ENCODE assay signal across 9 mouse cellular contexts in genomic region chr14:50061955-50062732, GRCm38 (mm10). TPM values are rescaled to one million over a fixed set of nuclear protein-coding genes. Genes with fewer than 3 reads are reported as not detected.
DNase-seq lines count a peak whose midpoint lies in the region; ATAC-seq and TF ChIP-seq lines count a peak whose summit lies in the region.
"Had no signal": no experiment of that assay in that cellular context is flagged by ENCODE, and none has a peak within 500 bp of the region (broad histone marks: within the 10 kb centered on the region; RNA-seq: fewer than 3 reads in every experiment).

No protein-coding gene starts in this region.

- H3K27me3 ChIP-seq in heart, embryonic 12.5 days (replicated peaks) = no peaks in the 10 kb centered on the region
- no peaks in the 10 kb centered on the region for H3K27me3 ChIP-seq in kidney, embryonic 15.5 days
- no peaks in the 10 kb centered on the region for H3K27me3 ChIP-seq in liver, adult 2 months (ENCODE audit: control insufficient read depth, insufficient read depth, low read length)
- 0 out of 2 replicates have a peak, but pooled peaks cover 3% of the 10 kb centered on the region for H3K27me3 ChIP-seq in midbrain, postnatal 0 days (ENCODE audit: insufficient read depth, low read length)
- no peaks in the 10 kb centered on the region for H3K27me3 ChIP-seq in stomach, embryonic 16.5 days (ENCODE audit: control insufficient read depth, insufficient read depth, low read length)

- 0 out of 2 replicates have a peak, but pooled peaks have one; percentile 33 for TF ChIP-seq CTCF in embryonic fibroblast, embryonic 13.5 days (IDR thresholded peaks at IDR 0.05; ENCODE audit: borderline replicate concordance, insufficient read depth, low read length)
- peak; percentile 76 for TF ChIP-seq CTCF in liver, adult 2 months (IDR thresholded peaks at IDR 0.05; ENCODE audit: low read depth, low read length)
- peak; percentile 80 for TF ChIP-seq CTCF in midbrain, postnatal 0 days (IDR thresholded peaks at IDR 0.05)

- TF ChIP-seq POLR2A in embryonic fibroblast, embryonic 13.5 days (IDR thresholded peaks at IDR 0.05; ENCODE audit: low read depth, low read length) = 0 out of 2 replicates have a peak, but pooled peaks have one; percentile 24
- no peak for TF ChIP-seq POLR2A in liver, adult 2 months (IDR thresholded peaks at IDR 0.05; ENCODE audit: extremely low read depth, insufficient read depth, low read length)

- H3K4me1 ChIP-seq in embryonic fibroblast, embryonic 13.5 days (ENCODE audit: control insufficient read depth, insufficient read depth, low read length) = no peaks in the 10 kb centered on the region
- no peaks in the 10 kb centered on the region for H3K4me1 ChIP-seq in heart, embryonic 12.5 days (replicated peaks)
- peaks cover 6% of the 10 kb centered on the region; the same call in 1 of the 2 replicates for H3K4me1 ChIP-seq in kidney, embryonic 15.5 days
- no peaks in the 10 kb centered on the region for H3K4me1 ChIP-seq in liver, adult 2 months (ENCODE audit: control insufficient read depth, insufficient read depth, low read length)
- no peaks in the 10 kb centered on the region for H3K4me1 ChIP-seq in midbrain, postnatal 0 days (ENCODE audit: insufficient read depth, low read length)
- H3K4me1 ChIP-seq in stomach, embryonic 16.5 days (ENCODE audit: control insufficient read depth, insufficient read depth, low read length) = no peaks in the 10 kb centered on the region

- peak overlapping the region; percentile 81 for H3K4me2 ChIP-seq in heart, embryonic 12.5 days
- peak overlapping the region; percentile 88 for H3K4me2 ChIP-seq in kidney, embryonic 15.5 days
- H3K4me2 ChIP-seq in midbrain, postnatal 0 days (ENCODE audit: low read depth, low read length, poor library complexity, severe bottlenecking) = peak overlapping the region; percentile 88
- peak overlapping the region; percentile 70 for H3K4me2 ChIP-seq in stomach, embryonic 16.5 days (ENCODE audit: low read depth, low read length)

- peak overlapping the region; percentile 60 for H3K4me3 ChIP-seq in embryonic fibroblast, embryonic 13.5 days (ENCODE audit: insufficient read depth, low read length)
- peak overlapping the region; percentile 86 for H3K4me3 ChIP-seq in heart, embryonic 12.5 days
- H3K4me3 ChIP-seq in kidney, embryonic 15.5 days (replicated peaks) = peak overlapping the region; percentile 74
- H3K4me3 ChIP-seq in liver, adult 2 months (ENCODE audit: insufficient read depth, low read depth, low read length) = peak overlapping the region; percentile 69
- H3K4me3 ChIP-seq in midbrain, postnatal 0 days (ENCODE audit: low read depth, low read length) = peak overlapping the region; percentile 83
- peak overlapping the region; percentile 77 for H3K4me3 ChIP-seq in stomach, embryonic 16.5 days (replicated peaks; ENCODE audit: low read length)

- peak overlapping the region; percentile 80 for H3K9ac ChIP-seq in heart, embryonic 12.5 days
- peak overlapping the region; percentile 61 for H3K9ac ChIP-seq in kidney, embryonic 15.5 days
- peak overlapping the region; percentile 59 for H3K9ac ChIP-seq in liver, adult 2 months (ENCODE audit: low read depth, low read length)
- H3K9ac ChIP-seq in midbrain, postnatal 0 days (replicated peaks; ENCODE audit: low read length, poor library complexity, severe bottlenecking) = peak overlapping the region; percentile 64
- H3K9ac ChIP-seq in stomach, embryonic 16.5 days (ENCODE audit: low read length) = peak overlapping the region; percentile 78

- no peaks in the 10 kb centered on the region for H3K9me3 ChIP-seq in heart, embryonic 12.5 days (replicated peaks)
- H3K9me3 ChIP-seq in kidney, embryonic 15.5 days (replicated peaks) = no peaks in the 10 kb centered on the region
- no peaks in the 10 kb centered on the region for H3K9me3 ChIP-seq in midbrain, postnatal 0 days (ENCODE audit: low read length)
- no peaks in the 10 kb centered on the region for H3K9me3 ChIP-seq in stomach, embryonic 16.5 days (replicated peaks; ENCODE audit: control insufficient read depth, low read length)

- DNase-seq in 3T3-L1 (ENCODE audit: low read depth, low spot score) = peak; percentile 4
- peak; percentile 70 for DNase-seq in brain, adult 2 months (ENCODE audit: low read depth, low spot score)
- peak; percentile 81 for DNase-seq in liver, adult 2 months (ENCODE audit: extremely low read depth, low read depth, low spot score)
- DNase-seq in midbrain, postnatal 0 days (ENCODE audit: low spot score) = peak; percentile 84

- H3K79me2 ChIP-seq in liver, adult 2 months (ENCODE audit: control insufficient read depth, insufficient read depth, low read length) = no peaks in the 10 kb centered on the region

- WGBS in heart, embryonic 12.5 days = 1% methylated on average over 52 of the region's 52 CpGs
- 1% methylated on average over 51 of the region's 52 CpGs for WGBS in kidney, embryonic 15.5 days
- under 1% methylated on average over 52 of the region's 52 CpGs for WGBS in liver, adult 2 months
- 2% methylated on average over 49 of the region's 52 CpGs for WGBS in midbrain, postnatal 0 days
- 1% methylated on average over 52 of the region's 52 CpGs for WGBS in stomach, embryonic 16.5 days

- no peaks in the 10 kb centered on the region for H3K36me3 ChIP-seq in heart, embryonic 12.5 days
- no peaks in the 10 kb centered on the region for H3K36me3 ChIP-seq in kidney, embryonic 15.5 days
- H3K36me3 ChIP-seq in liver, adult 2 months (ENCODE audit: control insufficient read depth, insufficient read depth, low read length) = no peaks in the 10 kb centered on the region
- no peaks in the 10 kb centered on the region for H3K36me3 ChIP-seq in midbrain, postnatal 0 days (ENCODE audit: insufficient read depth, low read length)
- H3K36me3 ChIP-seq in stomach, embryonic 16.5 days (ENCODE audit: control insufficient read depth, insufficient read depth, low read length) = no peaks in the 10 kb centered on the region

- no peak overlapping the region for H3K27ac ChIP-seq in embryonic fibroblast, embryonic 13.5 days (ENCODE audit: insufficient read depth, low read length)
- H3K27ac ChIP-seq in heart, embryonic 12.5 days (ENCODE audit: poor library complexity, severe bottlenecking) = peak overlapping the region; percentile 86
- H3K27ac ChIP-seq in kidney, embryonic 15.5 days = peak overlapping the region; percentile 94
- H3K27ac ChIP-seq in liver, adult 2 months (replicated peaks; ENCODE audit: insufficient read depth, low read depth, low read length) = peak overlapping the region; percentile 21
- H3K27ac ChIP-seq in midbrain, postnatal 0 days (ENCODE audit: low read depth, low read length) = peak overlapping the region; percentile 63
- H3K27ac ChIP-seq in stomach, embryonic 16.5 days (ENCODE audit: low read length) = peak overlapping the region; percentile 86

- ATAC-seq in heart, embryonic 12.5 days (ENCODE audit: insufficient number of reproducible peaks, low FRiP score) = peak; percentile 94
- peak; percentile 97 for ATAC-seq in kidney, embryonic 15.5 days (replicated peaks; ENCODE audit: low FRiP score)
- peak; percentile 95 for ATAC-seq in midbrain, postnatal 0 days (ENCODE audit: low FRiP score)
- ATAC-seq in stomach, embryonic 16.5 days (ENCODE audit: insufficient read depth, low FRiP score) = peak; percentile 96

RNA-seq across cellular contexts. Expression of gene Olfr725, which starts 22.0 kb away (rescaled TPM):
- polyA plus RNA-seq in embryonic fibroblast, embryonic 13.5 days (2011; ENCODE audit: insufficient read length, low read depth, missing spikeins) = not detected in 2 replicates
- not detected in 2 replicates for polyA plus RNA-seq in heart, embryonic 12.5 days (2016; fragmentation: Nextera tagmentation; extraction: Ambion mirVana)
- not detected in 2 replicates for polyA plus RNA-seq in kidney, embryonic 15.5 days (2015; fragmentation: Nextera tagmentation; extraction: Ambion mirVana)
- total RNA-seq in liver, adult 2 months (2014; rRNA removed) = not detected in 2 replicates
- polyA plus RNA-seq in liver, adult 2 months (2012; rRNA removed) = not detected in 2 replicates
- not detected in 2 replicates for total RNA-seq in midbrain, postnatal 0 days (2014; rRNA removed)
- not detected in 2 replicates for polyA plus RNA-seq in midbrain, postnatal 0 days (2015; fragmentation: Nextera tagmentation; extraction: Ambion mirVana)
- not detected in 2 replicates for polyA plus RNA-seq in stomach, embryonic 16.5 days (2015; fragmentation: Nextera tagmentation; extraction: Ambion mirVana)
- total RNA-seq: MEL had no signal

RNA-seq across cellular contexts. Expression of gene Olfr726, which starts 28.6 kb away (rescaled TPM):
- not detected in 2 replicates for polyA plus RNA-seq in embryonic fibroblast, embryonic 13.5 days (2011; ENCODE audit: insufficient read length, low read depth, missing spikeins)
- not detected in 2 replicates for polyA plus RNA-seq in heart, embryonic 12.5 days (2016; fragmentation: Nextera tagmentation; extraction: Ambion mirVana)
- not detected in 2 replicates for polyA plus RNA-seq in kidney, embryonic 15.5 days (2015; fragmentation: Nextera tagmentation; extraction: Ambion mirVana)
- total RNA-seq in liver, adult 2 months (2014; rRNA removed) = not detected in 2 replicates
- polyA plus RNA-seq in liver, adult 2 months (2012; rRNA removed) = not detected in 2 replicates
- not detected in 2 replicates for total RNA-seq in midbrain, postnatal 0 days (2014; rRNA removed)
- polyA plus RNA-seq in midbrain, postnatal 0 days (2015; fragmentation: Nextera tagmentation; extraction: Ambion mirVana) = not detected in 2 replicates
- not detected in 2 replicates for polyA plus RNA-seq in stomach, embryonic 16.5 days (2015; fragmentation: Nextera tagmentation; extraction: Ambion mirVana)
- total RNA-seq: MEL had no signal

Comparison
In these comparisons a context has a peak if more than half of its experiments do, and no peak if none do; other contexts are left out.
1. DNase-seq: peak in every context shown above with its lines; median percentile 84 in midbrain, postnatal 0 days; 81 in liver, adult 2 months; 70 in brain, adult 2 months; 4 in 3T3-L1.